Mouse (Mus musculus): ENCODE measurements at regions not wholly inside any gene's neighbourhood (a gene's known extent, or its start where the extent isn't known, plus 50 kb on each side); places are given as distances from the start of the nearest gene placed in this dataset.

DNA sequence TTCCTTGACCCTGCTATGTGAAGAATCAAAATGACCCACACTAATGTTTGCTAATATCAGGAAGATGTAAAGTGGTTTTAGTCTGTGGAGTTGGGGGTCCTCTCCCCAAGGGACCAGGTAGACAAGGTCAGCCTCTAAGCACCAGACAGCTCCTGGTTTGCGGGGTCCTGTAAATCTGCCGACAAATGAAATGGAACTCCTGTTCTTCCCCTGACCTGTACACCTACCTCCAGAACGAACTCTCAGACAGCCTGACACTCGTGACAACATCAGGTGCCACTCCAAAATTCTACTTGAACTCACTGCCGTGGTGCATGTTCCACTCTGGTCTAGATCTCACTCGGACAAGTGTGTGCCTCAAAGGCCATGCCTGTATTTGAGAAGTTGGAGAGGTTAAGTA lies 121.8 kb upstream of the Cdkn3 start:
- DNase-seq = no peak

DNA sequence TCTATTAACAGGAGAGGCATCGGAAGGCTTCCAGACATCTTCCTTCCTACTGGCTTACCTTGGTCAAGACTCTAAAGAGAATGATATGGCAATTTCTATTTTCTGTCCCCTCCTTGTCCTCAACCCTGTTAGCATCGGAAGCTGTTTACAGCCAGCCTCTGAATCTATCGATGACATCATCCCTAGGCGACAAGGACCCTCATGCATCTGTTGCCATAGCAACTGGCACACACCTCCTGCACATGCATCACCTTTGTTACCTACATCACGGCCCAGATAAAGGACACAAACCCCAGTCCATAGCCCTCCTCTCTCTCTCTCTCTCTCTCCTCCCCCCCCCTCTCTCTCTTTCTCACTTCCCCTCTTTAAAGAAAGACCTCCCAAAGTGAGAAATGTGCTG lies 123.1 kb upstream of the Cdkn3 start:
- no peak for DNase-seq

DNA sequence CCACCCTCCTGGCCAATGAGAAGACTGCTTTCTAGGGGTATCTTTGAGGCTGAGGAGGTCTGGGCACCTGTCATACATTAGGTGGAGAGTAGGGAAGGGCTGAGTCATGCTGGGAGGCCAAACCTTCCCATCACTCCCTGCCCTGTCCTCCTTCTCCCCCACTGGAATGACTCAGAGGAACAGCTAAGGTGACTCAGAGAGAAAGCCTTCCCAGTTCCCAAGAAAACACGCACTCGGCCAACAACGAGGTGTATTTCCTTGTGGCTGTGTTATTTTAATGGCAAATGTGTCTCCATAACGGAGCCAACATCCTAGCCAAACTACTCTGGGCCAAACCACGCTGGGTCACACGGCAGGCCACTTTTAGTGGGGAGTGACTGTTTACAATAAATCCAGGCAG lies 124.0 kb upstream of the Cdkn3 start:
- peak; percentile 24 for DNase-seq

DNA sequence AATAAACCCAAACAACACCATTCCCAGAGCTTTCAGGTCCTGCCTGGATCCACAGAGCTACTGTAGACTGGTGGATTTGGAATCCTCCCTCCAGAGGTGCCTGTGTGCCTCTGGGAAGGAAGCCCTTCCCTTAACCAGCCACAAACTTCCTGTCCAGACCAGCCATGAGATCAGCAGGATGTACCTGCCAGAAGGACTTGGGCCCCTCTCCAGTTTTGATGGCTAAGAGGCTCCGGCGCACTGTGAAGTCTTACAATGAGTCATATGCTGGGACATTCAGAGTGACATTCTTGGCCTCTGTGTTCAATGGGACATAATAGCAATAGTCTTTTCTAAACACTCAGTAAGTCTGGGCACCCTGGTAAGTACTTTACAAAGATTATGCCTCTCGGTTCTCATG lies 125.0 kb upstream of the Cdkn3 start:
- DNase-seq = no peak

DNA sequence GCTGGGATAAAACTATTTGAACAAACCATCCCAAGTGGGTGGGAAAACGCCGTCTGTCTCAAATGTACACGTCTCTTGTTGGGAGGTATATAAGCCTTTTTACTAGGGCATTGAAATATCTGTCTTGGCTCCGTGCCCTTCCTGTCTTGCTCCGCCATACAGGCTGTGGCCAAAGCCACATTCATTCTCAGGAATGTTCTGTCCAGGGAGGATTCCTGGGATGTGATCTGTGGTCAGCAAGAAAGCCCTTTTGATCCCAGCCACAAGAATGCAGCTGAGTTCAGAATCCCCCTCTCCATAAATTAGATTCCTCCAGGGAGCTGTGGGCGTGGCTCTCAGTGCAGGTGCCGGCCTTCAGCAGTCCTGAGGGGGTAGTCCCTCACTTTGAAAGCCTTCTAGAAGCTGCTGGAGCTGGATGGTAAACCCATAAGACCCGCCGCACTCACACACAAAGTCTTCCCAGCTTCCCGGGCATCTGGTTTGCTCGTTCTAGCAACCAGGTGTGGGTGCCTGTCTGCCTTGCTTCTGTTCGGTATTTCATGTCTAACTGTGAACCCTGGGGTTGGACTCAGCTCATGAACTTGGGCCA lies 125.6 kb upstream of the Cdkn3 start:
- DNase-seq = no peak

DNA sequence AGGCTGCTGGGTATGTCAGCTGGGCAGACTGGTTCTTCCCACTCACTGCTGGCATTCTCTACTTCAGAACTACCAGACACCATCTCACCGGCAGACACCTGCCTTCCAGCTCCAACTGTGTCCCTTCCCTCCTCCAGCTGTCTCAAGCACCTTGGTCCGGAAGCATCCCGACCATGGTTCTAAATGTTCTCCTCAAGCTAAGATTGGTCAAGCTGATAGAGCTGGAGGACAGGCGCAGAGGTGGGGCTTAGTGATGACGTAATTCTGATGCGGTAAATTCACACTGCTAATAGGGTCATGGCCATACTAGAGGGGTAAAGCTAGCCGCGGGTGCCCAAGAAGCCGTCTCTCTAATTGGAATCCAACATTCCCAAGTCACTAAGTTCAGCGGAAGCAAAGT lies 126.1 kb upstream of the Cdkn3 start:
- DNase-seq = no peak

DNA sequence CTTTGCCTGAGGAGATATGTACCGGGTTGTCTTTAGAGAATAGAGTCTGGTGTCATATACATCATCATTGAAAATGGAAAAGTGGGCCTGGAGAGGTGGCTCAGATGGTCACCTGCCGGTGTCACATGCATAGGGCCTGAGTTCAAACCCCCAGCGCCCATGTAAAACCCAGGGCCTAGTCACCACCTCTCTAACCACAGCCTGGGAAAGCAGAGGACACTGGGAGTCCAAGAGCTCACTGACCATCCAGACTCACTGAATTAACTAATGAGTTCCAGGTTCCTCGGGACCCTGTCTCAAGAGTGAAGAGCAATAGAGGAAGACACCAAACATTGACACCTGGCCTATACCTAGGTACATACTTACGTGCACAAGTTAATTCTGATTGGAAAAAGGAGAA lies 132.7 kb upstream of the Cdkn3 start:
- DNase-seq = no peak

DNA sequence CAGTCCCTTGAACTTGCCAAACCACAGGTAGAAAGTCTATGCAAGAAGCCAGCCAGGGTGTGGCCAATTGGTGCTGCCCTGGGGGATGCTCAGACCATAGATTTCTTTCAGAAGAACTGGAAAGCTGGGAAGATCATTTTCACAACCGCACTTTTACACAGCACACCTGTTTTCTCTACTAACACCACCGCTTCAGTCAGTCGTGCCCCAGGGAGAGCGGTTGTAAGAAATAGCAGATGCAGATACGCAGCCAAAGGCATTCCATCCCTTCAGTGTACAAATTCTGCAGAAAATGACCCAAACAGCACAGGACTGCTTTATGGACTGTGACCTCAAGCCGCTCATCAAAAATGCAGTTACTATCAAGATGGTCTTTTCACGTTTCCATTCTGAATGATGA lies 134.6 kb upstream of the Cdkn3 start:
- DNase-seq = no peak

DNA sequence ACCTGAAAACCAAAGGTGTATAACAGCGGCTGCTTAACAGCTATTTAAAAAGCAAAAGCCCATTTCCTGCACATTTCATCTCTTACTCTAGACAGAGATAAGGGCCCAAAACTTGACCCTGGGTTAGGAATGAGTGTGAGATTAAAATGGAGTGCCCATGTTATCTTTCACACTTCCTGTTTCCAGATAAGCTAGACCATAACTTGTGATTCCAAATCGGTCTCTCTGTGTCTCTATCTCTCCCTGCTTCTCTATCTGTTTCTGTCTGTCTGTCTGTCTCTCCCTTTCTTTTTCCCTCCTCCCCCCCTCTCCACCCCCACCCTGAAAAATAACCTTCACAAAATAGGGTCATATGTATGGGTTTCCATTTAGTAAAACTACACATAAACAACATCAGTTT lies 136.7 kb upstream of the Cdkn3 start:
- no peak for DNase-seq

DNA sequence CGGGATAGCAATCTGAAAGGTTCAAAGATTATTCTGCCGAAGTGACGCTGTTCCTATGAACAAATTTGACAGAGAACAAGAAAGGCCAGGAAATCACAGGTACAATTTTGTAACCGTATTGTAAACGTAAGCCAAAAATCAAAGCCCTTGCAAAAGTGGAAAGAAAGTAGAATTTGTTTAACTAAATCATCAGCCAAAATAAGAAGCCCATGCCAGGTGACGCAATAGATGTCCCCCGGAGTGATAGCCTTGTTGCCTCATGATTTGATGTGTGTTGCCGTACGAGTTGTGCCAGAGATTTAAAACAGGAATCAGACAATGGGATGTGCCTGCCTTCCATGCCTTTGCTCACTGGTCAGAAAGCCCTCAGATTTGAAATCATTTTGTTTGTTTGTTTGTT lies 144.3 kb upstream of the Cdkn3 start:
- peak; percentile 16 for DNase-seq

DNA sequence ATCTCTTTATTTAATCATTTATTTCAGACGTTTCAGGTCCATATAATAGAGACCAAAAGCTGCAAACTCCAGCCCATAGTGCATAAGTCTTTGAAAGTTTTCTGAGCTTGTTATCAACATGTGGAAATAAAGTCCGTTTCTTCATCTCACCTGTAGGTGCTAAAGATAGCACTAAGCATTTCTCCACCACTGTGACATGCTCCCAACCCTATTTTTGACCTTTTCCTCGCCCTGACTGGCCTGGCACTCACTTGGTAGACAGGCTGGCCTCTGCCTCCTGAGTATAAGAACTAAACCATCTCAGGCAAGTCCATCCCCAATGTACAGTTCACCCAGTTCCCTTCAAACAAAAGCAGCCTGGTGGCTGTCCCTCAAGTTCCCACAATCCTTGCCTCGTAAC lies 145.4 kb upstream of the Cdkn3 start:
- DNase-seq = no peak

DNA sequence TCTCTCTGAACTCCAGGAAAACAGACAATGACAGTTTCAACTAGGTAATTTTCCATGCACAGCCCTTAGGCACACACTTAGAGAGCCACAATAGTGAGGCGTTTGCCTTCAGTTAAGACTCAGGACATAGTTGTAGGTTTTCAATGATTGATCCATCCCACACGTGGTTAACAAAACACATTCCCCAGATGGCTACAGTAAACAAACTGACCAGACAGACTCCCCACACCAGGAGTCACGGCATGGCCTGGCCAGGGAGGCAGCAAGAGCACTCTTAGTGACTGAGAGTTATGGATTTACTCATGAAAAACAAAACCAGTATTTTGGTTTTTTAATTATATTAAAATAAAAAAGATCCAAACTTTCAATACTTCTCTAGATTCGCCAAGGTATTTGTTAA lies 146.6 kb upstream of the Cdkn3 start:
- DNase-seq = no peak

DNA sequence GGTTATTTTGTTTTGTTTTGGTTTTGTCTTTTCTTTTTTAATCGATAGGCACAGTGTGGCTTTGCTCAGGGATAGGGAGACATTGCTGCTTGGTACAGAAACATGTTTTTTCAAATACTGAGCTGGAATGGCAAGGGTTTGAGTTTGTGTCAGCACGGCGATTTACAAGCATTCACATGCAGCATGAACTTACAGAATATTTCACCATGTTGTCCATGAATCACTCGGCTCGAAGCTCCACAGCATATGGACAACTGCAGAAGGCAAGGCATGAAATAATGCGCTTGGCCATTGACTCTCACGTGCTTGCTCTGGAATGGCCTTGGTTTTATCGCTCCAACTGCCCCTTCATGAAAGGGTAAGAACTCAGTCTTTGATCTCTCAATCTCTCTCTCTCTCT lies 147.1 kb upstream of the Cdkn3 start:
- no peak for DNase-seq

DNA sequence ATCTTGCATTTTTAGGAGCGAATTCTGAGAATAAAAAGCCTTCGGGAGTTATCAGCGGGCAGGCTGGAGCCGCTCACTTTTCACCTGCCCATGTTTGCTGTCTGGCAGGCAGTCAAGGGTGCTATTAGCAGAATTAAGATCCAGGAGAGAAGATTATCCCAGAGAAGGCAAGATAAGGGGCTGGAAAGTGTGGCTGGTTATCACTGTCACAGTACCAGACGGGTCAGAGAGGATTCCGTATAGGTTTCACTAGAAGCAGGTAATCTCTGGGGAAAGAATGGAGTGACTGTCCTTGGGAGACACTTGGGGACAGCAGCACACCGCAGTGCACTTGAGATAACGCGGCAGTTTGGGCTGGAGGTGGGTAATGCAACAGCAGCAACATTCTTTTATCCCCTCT lies 147.8 kb upstream of the Cdkn3 start:
- DNase-seq = no peak

DNA sequence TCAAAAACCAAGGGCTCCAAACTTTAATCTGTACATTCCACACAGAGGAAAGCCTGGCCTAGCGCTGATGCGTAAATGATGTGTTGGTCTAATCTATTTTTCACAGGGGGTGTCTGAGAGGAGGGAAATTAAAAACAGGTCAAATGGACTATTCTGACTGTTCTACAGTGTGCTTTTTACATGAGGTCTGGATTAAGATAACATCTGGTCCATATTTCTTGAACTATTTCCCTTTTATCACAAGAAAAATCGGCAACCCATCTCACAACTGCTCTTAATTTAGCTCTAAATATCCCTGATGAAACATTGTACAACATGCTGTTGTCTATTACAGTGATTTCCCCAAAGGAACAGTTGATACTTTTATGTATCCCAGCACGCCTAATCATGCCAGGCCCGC lies 149.4 kb upstream of the Cdkn3 start:
- DNase-seq = no peak

DNA sequence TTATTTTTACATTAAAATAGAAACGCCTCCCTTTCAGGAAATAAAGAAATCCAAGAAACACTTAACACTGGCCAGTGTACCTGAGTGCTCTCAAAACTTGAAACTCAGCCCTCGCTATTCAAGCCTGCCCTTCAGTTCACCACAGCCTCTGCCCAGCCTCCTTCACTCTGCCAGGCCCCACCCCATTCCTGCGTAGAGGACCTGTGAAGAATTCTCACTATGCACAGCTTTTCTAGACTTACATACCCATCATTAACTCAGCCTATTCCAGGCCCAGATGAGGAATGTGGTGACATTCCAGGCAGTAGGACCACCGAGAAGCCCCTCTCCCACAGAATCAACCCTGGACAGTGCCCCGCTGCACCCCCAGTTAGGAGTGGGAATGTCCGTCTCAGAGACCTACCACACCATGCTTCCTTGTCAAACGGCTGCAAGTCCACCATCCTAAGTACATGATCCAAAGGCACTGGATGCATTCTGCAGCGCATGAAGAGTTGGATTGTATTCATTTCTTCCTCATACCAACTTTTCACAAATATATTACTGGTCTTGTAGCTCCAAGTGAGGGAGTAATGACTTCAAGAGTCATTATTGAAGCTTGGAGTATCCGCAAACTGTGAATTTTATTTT lies 150.0 kb upstream of the Cdkn3 start:
- no peak for DNase-seq

DNA sequence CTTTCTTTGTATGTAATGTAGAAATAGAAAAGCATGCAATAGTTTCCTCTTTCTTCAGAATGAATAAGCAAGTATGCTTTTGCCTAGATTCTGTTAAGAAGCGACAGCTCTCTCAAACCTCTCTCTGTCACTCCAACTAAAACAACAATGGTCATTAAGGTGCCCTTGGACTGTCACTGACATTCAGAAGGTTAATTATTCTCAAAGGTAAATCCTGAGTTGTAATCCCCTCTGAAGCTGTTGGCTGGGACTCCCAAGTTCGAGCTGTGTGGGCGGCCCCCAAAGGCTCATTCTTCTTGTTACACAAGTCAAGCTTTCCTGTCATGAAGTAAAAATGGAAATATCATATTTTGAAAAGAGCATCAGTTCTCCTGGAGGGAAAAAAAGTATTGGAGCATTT lies 153.6 kb upstream of the Cdkn3 start:
- DNase-seq = no peak

DNA sequence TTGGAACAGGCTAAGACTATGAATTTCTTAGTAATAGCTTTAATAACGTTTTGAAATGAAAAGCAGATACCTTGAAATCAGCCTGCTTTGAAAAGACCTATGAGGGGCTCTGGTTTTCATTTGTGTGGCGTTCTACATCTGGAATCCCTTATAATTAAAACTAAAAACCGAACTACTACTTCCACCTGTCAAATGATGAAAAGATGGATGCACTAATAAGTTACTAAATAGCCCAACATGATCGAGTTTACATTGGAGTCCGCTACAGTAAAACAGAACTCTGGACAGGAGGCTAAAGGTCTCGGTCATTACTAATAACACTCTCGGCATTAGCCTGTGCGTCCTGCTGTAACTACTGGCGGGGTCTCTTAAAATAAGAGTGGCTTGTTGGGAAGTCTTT lies 154.3 kb upstream of the Cdkn3 start:
- DNase-seq = no peak

DNA sequence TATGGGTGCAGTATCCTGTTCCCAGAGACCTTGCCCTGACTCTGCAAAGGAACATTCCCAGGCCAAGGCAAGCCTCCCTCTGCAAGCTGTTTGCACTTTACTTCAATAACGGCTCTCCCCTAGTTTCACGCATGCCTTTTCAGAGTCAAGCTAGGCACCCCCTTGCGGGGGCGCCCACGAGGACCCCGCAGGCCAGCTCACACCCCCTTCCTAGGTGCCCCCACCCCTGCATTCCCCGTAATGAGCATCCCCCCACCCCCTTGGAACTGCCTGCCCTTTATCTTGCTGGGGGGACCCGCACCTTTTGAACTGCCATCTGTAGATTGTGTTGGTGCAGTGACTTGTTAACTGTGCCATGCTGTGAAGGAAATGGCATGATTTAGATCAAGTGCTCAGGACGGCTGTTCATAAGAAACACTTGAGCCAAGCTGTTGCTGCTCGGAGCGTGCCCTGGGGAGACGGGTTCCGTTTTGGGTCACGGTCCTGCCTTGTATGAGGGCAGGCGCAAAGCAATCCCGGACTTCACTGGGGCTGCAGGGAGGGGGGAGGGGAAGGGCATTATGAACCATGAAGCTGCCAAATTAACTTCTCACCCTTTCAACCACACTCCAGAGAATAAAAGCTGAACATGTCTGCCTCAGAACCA lies 155.3 kb upstream of the Cdkn3 start:
- peak; percentile 55 for DNase-seq

DNA sequence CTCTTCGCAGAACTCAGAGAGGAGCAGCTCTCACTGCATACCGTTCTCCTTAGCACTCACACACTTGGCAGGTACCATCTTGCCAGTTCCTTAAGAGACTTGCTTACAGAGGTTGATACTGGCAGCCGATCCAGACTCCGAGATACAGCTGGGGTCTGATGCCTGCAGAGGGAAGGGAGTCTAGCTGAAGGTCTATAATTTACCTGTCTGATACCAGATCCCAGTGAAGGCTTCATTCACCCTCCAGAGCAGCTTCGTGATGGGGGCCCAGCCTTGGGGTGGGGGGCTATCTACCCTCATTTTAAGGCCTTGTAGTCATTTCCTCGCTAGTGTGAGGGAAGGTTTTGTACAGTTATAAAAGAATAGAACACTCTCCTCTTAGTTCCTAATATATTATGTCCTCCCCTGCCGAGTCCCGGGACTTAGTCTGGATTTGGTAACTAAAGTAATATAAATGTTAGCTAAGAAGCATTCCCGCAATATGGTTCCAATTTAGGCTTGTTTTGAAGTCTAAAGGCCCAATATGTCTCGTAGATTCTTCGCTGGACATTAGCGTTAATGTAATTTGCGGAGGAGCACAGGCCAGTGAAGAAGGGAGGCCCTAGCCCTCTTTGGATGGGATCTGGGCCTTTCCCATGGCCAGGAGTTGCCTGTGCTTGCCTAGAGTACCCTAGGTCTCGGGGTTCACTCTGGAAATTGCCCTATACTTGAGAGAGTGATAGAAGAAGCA lies 156.0 kb upstream of the Cdkn3 start:
- DNase-seq = no peak

DNA sequence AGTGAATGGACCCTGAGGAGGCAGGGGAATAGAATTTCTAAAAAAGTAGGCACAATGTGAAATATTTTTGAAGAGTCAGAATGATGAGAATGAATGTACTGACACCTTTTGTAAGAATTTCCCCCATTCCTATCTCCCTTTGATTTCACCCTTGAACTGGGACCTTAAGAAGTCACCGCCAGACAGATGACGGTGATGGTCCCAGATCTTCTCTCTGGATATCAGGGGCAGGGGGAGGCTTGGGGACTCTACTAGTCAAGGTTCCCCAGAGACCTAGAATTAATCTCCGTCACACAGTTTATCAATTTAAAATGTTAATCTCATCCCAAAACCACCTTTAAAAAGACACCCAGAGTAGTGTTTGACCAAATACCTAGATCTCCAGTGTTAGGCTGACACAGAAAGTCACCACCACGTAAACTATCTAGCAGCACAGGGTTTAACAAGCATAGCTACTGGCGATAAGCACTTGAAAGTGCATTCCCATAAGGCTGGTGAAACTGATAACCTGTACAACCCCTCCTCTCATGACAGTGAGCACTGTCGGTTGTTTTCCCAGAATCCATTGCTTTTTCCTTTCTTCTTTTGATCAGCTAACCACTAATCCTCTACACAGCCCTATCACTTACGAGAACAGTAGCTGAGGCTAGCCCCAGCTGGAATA lies 163.5 kb upstream of the Cdkn3 start:
- no peak for DNase-seq

DNA sequence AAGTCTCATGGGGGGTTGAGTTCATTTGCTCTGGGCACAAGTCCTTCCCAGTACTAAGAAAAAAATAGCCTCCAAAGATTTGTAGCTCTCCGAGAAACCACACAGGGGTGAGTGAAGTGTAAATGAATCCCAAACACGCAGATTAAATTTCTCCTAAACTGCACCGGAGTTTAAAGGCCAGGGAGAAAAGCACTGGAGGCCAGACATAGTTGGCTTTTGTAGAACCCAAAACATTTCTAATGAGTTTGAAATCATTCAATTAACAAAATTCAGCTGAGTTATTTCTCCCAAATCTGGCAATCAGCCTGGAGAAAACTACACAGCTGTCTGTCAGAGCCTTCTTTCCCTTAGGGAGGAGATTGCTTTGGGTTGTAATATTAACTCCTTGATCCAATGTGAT lies 166.2 kb upstream of the Cdkn3 start:
- no peak for DNase-seq

DNA sequence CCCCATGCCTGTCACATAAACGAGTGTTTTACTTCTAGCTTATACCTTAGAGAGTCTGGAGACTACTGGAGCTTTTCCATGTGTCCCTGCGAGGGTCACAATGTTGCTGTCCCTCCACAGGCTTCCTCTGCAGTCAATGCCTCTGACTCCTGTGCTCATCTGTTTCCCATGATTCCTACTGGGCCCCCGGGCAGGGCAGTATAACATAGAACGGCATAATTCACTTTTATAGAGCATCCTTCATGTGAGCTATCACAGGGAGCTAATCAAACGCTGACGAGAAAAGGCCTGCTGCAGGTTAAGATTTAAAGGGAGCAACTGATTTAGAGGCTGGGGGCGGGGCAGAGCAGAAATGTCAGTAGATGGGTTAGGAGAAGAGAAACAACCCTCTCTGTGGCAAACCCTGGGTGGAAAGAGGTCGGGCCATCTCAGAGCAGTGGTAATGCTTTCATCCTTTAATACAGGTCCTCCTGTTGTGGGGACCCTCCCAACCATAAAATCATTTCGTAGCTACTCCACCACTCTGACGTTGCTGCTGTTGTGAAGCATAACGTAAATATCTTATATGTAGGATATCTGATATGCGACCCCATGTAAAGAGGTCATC lies 168.5 kb upstream of the Cdkn3 start:
- no peak for DNase-seq
